In the genomic region with DNA sequence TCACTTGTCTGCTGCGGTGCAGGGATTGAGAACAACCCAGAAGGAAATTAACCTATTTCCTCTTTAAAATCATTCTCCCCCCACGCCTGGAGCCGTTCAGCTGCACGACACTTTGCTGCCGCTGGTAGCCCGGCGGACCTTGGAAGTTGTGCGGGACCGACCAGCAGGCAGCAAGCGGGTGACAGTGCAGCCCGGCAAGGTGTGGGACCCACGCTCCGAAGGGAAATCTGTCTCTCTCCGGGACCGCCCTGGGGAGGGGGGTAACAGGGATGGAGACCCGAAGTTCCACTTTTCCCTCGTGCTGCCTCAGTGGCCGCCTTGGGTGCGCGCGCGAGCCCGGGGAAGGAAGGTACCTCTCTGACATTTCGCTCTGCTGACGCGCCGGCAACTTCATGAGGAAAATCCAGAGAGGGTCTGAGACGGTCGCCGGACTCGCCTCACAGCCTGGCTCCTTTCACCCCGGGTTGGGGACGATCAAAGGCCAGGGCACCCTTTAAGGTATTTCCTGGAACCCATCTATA, we compare ENCODE assay signal across 8 mouse cellular contexts. TPM values are rescaled to one million over a fixed set of nuclear protein-coding genes. Genes with fewer than 3 reads are reported as not detected.
DNase-seq lines count a peak whose midpoint lies in the region; ATAC-seq lines count a peak whose summit lies in the region.

No protein-coding gene starts in this region.

- no peaks in the 10 kb centered on the region for H3K9me3 ChIP-seq in heart, embryonic 12.5 days (replicated peaks)
- H3K9me3 ChIP-seq in midbrain, embryonic 10.5 days (replicated peaks), result no peaks in the 10 kb centered on the region

- peak overlapping the region; percentile 35 for H3K27ac ChIP-seq in heart, embryonic 12.5 days (ENCODE audit: poor library complexity, severe bottlenecking)
- peak overlapping the region; percentile 99 for H3K27ac ChIP-seq in midbrain, embryonic 10.5 days (replicated peaks)

- under 1% methylated on average over 33 of the region's 33 CpGs for WGBS in heart, embryonic 12.5 days
- under 1% methylated on average over 33 of the region's 33 CpGs for WGBS in midbrain, embryonic 10.5 days

- peak overlapping the region; percentile 91 for H3K4me3 ChIP-seq in heart, embryonic 12.5 days
- peak overlapping the region; percentile 85 for H3K4me3 ChIP-seq in midbrain, embryonic 10.5 days

- ATAC-seq in heart, embryonic 12.5 days (ENCODE audit: insufficient number of reproducible peaks, low FRiP score), result peak; percentile 27
- ATAC-seq in inflammation-experienced regulatory T-cells, adult 6 months, result no peak

- H3K27me3 ChIP-seq in heart, embryonic 12.5 days (replicated peaks), result no peaks in the 10 kb centered on the region
- H3K27me3 ChIP-seq in midbrain, embryonic 10.5 days (ENCODE audit: low read depth, poor library complexity, severe bottlenecking), result peaks cover 29% of the 10 kb centered on the region

- DNase-seq in urinary bladder, adult 18-20 months (ENCODE audit: low spot score in 2 of 2), result peak; percentile 9 to 55
- DNase-seq in urinary bladder, postnatal 10 days (ENCODE audit: low spot score), result no peak
- DNase-seq in embryo, embryonic 10 days (ENCODE audit: low spot score), result peak; percentile 74
- peak; percentile 37 to 45 for DNase-seq in kidney, postnatal 25 days
- peak; percentile 70 for DNase-seq in midbrain, embryonic 10.5 days (ENCODE audit: low spot score)
- peak; percentile 67 for DNase-seq in spleen, adult 12 weeks (ENCODE audit: low spot score)

- H3K36me3 ChIP-seq in heart, embryonic 12.5 days, result no peaks in the 10 kb centered on the region
- H3K36me3 ChIP-seq in midbrain, embryonic 10.5 days, result no peaks in the 10 kb centered on the region

- peak overlapping the region; percentile 79 for H3K4me2 ChIP-seq in heart, embryonic 12.5 days

- peak overlapping the region; percentile 80 for H3K9ac ChIP-seq in heart, embryonic 12.5 days

- H3K4me1 ChIP-seq in heart, embryonic 12.5 days (replicated peaks), result peaks cover 23% of the 10 kb centered on the region
- peaks cover 58% of the 10 kb centered on the region for H3K4me1 ChIP-seq in midbrain, embryonic 10.5 days

RNA-seq across cellular contexts. Expression of a gene that starts 0.9 kb away (rescaled TPM):
- polyA plus RNA-seq in heart, embryonic 12.5 days (2016; fragmentation: Nextera tagmentation; extraction: Ambion mirVana), result 4.5 and 5.7 TPM in 2 replicates
- polyA plus RNA-seq in midbrain, embryonic 10.5 days (2016; fragmentation: Nextera tagmentation; extraction: Ambion mirVana), result 1.9 and 2.2 TPM in 2 replicates
- polyA plus RNA-seq in inflammation-experienced regulatory T-cells, adult 6 months (2017; shearing (Covaris generic)), result 1 to 10 TPM; 1.8 to 8.0 (median 4.6) TPM

RNA-seq across cellular contexts. Expression of a gene that starts 1.2 kb away (rescaled TPM):
- polyA plus RNA-seq in heart, embryonic 12.5 days (2016; fragmentation: Nextera tagmentation; extraction: Ambion mirVana), result 10.9 and 11.9 TPM in 2 replicates
- 5.0 and 5.5 TPM in 2 replicates for polyA plus RNA-seq in midbrain, embryonic 10.5 days (2016; fragmentation: Nextera tagmentation; extraction: Ambion mirVana)
- 10 to 100 TPM; 22.4 to 30.5 (median 26.4) TPM for polyA plus RNA-seq in inflammation-experienced regulatory T-cells, adult 6 months (2017; shearing (Covaris generic))

RNA-seq across cellular contexts. Expression of a gene that starts 46.5 kb away (rescaled TPM):
- 32.5 and 33.9 TPM in 2 replicates for polyA plus RNA-seq in heart, embryonic 12.5 days (2016; fragmentation: Nextera tagmentation; extraction: Ambion mirVana)
- 45.2 and 46.0 TPM in 2 replicates for polyA plus RNA-seq in midbrain, embryonic 10.5 days (2016; fragmentation: Nextera tagmentation; extraction: Ambion mirVana)
- 10 to 100 TPM; 44.8 to 49.1 (median 46.0) TPM for polyA plus RNA-seq in inflammation-experienced regulatory T-cells, adult 6 months (2017; shearing (Covaris generic))

RNA-seq across cellular contexts. Expression of a gene that starts 58.5 kb away (rescaled TPM):
- polyA plus RNA-seq in heart, embryonic 12.5 days (2016; fragmentation: Nextera tagmentation; extraction: Ambion mirVana), result not detected in 2 replicates
- polyA plus RNA-seq in midbrain, embryonic 10.5 days (2016; fragmentation: Nextera tagmentation; extraction: Ambion mirVana), result not detected in 2 replicates
- polyA plus RNA-seq in inflammation-experienced regulatory T-cells, adult 6 months (2017; shearing (Covaris generic)), result under 1 TPM; 0.28 to 0.39 (median 0.36) TPM
